Mouse (Mus musculus) cerebellum, postnatal 25 days (tissue): Measurements from ENCODE around the gene Krt27.
A peak's percentile ranks its signal among the peaks of the same experiment; 100 is the strongest.

Experiments
- DNase-seq, 2 experiments: peaks; one replicate each; pipeline ENCODE4 v3.0.0; 2021; ENCODE audit warnings: mixed read lengths in 2 of 2

The Krt27 gene

GRCm38 (mm10) chr11:99351004-99351403 is at the start of gene Krt27:
TSS of gene Krt27 (minus strand) at chr11:99351104.
- DNase-seq, result no peak

GRCm38 (mm10) chr11:99399956-99400549 is 49.1 kb upstream of the Krt27 start:
- no peak for DNase-seq

GRCm38 (mm10) chr11:99398832-99399231 is 47.9 kb upstream of the Krt27 start:
- DNase-seq, result no peak

- DNase-seq, result no peak
These were observed 47.2 kb upstream of the Krt27 start for GRCm38 (mm10) chr11:99398084-99398483.

- DNase-seq, result no peak
These were observed 45.8 kb upstream of the Krt27 start for GRCm38 (mm10) chr11:99396661-99397060.

GRCm38 (mm10) chr11:99396034-99396433 is 45.1 kb upstream of the Krt27 start:
- no peak for DNase-seq

GRCm38 (mm10) chr11:99392492-99392891 is 41.6 kb upstream of the Krt27 start:
- DNase-seq, result no peak

- peak in 1 of 2 experiments; percentile 42 for DNase-seq
These were observed 40.5 kb upstream of the Krt27 start for GRCm38 (mm10) chr11:99391375-99391774.

- peak in 1 of 2 experiments; percentile 29 for DNase-seq
These were observed 40.0 kb upstream of the Krt27 start for GRCm38 (mm10) chr11:99390866-99391265.

- DNase-seq, result no peak
These were observed 38.4 kb upstream of the Krt27 start, which contains the start of gene Krt10 for GRCm38 (mm10) chr11:99389264-99389663. TSS of gene Krt10 (minus strand) at chr11:99389364.

- no peak for DNase-seq
These were observed 37.8 kb upstream of the Krt27 start for GRCm38 (mm10) chr11:99388661-99389060.

GRCm38 (mm10) chr11:99385813-99386721 is 35.2 kb upstream of the Krt27 start:
- DNase-seq, result peak; percentile 93 to 95

GRCm38 (mm10) chr11:99379568-99379967 is 28.7 kb upstream of the Krt27 start:
- DNase-seq, result peak; percentile 73 to 85

GRCm38 (mm10) chr11:99374803-99375202 is 23.9 kb upstream of the Krt27 start, which contains the start of gene Krt28:
TSS of gene Krt28 (minus strand) at chr11:99374903.
- DNase-seq, result no peak

GRCm38 (mm10) chr11:99369853-99370451 is 19.0 kb upstream of the Krt27 start:
- DNase-seq, result peak; percentile 38 to 69

- peak in 1 of 2 experiments; percentile 38 for DNase-seq
These were observed 18.3 kb upstream of the Krt27 start for GRCm38 (mm10) chr11:99369229-99369628.

GRCm38 (mm10) chr11:99366791-99367190 is 15.9 kb upstream of the Krt27 start:
- peak; percentile 16 to 51 for DNase-seq

GRCm38 (mm10) chr11:99364412-99364811 is 13.5 kb upstream of the Krt27 start:
- DNase-seq, result peak; percentile 35 to 61

GRCm38 (mm10) chr11:99361423-99361822 is 10.5 kb upstream of the Krt27 start:
- no peak for DNase-seq

- no peak for DNase-seq
These were observed 11.5 kb downstream of the Krt27 start for GRCm38 (mm10) chr11:99339299-99339847.

- no peak for DNase-seq
These were observed 13.0 kb downstream of the Krt27 start, which contains the start of gene Krt26 for GRCm38 (mm10) chr11:99337866-99338265. TSS of gene Krt26 (minus strand) at chr11:99337966.

GRCm38 (mm10) chr11:99333426-99333825 is 17.5 kb downstream of the Krt27 start:
- DNase-seq, result no peak

- no peak for DNase-seq
These were observed 21.2 kb downstream of the Krt27 start for GRCm38 (mm10) chr11:99329655-99330054.
